Mouse (Mus musculus) megakaryocyte, adult 5-6 weeks (primary cell): ENCODE measurements around the gene Serpinb6a. TPM values are rescaled to one million over a fixed set of nuclear protein-coding genes. Genes with fewer than 3 reads are reported as not detected.

Source experiments
- ATAC-seq: 2 replicates; pipeline ENCODE4 v1.8.0; 2016; ENCODE audit warnings: mild to moderate bottlenecking, inconsistent platforms; ENCODE audit not compliant: poor library complexity, severe bottlenecking
- total RNA-seq, 2 experiments: library from RNA; stranded (forward) in 1 of 2; stranded (reverse) in 1 of 2; fragments of 153-499, 151-499 nt in 1 of 2; fragments of 221-1000, 200-1000 nt in 1 of 2; gene quantifications; 2 replicates each; pipeline versions ENCODE4 v1.2.3 to v1.2.4; 2015 to 2017

Serpinb6a gene
- total RNA-seq (2015) = 16.8 and 17.8 TPM in 2 replicates
- total RNA-seq (2017) = 19.6 and 19.8 TPM in 2 replicates

DNA sequence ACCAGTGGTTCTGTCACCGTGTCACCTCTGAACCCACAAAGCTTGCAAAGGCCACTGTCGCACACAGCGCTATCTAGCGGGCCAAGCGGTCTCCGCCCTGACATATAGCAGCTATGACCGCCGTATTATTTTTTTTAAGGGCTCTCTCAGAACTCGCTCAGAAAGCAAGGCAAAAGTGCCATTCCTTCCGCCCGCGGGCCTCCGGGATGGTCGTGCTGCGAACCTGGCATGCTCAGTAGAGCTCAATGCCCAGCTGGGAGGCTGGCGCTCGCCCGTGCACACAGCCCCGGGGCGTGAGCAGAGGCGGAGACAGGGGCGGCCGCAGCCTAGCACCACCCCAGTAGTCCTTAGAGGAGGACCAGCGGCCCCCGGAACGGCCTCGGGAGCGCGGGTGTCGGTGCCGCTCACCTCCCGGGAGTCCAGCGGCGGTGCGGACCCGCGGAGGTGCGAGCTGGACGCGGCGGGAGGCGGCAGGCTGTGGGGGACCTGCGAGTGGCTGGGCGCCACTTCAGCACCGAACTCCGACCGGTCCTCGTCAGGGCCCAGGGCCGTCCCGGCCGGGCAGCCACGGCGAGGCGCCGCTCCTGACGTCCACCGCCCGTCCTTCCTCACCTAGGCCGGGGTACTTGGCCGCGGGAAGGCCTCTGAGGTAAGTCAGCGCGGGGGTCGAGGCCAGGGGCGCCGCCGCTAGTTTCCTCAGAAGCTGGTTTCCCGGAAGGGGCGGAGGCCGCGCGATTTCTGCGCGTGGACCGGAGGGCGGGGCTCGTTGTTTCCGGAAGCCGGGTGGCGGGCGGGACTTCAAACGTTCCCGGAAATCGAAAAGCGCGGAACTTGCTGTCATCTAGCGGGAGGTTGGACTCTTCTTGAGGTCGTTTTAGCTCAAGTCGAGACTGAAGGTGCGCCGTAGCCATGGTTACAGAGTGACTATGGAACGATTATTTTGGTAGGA is at the start of gene Serpinb6a, which contains the start of gene Ripk1:
Gene Serpinb6a (minus strand): TSS at position 737 of the 949 bp plus-strand sequence.
Gene Ripk1 (plus strand): TSS at position 306 of the 949 bp plus-strand sequence.
- ATAC-seq = peak; percentile 86

DNA sequence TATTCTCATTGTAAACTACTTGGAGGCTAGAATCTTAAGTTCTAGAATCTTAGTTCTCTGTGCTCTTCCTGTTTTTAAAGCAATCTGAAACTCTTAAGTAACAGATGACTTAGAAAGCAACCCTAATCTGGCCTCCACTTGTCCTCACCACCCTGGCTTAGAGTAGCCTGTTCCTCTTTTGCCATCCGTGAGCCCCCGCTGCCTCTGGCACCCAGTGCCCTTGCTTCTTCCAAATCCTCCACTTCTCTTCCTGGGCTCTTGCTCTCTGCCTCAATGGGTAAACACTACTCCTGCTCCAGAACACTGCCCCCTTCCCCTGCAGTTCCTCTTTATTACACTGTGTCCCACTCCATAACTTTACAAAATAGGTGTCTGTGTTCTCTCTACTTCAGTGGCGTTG is 49.1 kb upstream of the Serpinb6a start:
- peak; percentile 85 for ATAC-seq

DNA sequence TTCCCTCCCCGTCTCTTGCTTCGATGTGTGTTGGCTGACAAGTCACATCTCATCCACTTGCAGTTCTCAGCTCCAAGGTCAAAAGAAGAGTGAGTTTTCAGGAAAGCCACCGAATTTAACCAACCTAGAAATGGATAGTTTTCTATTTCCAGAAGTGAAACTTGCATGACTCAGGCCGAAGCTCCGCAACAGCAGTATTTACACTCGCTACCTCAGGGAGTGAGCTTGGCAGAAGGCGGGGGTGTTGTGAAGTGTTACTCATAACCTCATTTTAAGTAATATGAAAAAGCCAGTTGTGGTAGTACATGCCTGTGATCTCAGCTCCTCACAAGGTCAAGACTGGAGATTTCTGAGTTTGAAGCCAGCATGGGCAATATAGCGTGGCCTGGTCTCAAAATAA is 47.9 kb upstream of the Serpinb6a start:
- peak; percentile 62 for ATAC-seq

GRCm38 (mm10) chr13:34047526-34047925 is 44.9 kb upstream of the Serpinb6a start:
- no peak for ATAC-seq

GRCm38 (mm10) chr13:34046421-34047012 is 43.9 kb upstream of the Serpinb6a start:
- peak; percentile 78 for ATAC-seq

- ATAC-seq = no peak
Measured at GRCm38 (mm10) chr13:34045511-34046249, 43.1 kb upstream of the Serpinb6a start.

DNA sequence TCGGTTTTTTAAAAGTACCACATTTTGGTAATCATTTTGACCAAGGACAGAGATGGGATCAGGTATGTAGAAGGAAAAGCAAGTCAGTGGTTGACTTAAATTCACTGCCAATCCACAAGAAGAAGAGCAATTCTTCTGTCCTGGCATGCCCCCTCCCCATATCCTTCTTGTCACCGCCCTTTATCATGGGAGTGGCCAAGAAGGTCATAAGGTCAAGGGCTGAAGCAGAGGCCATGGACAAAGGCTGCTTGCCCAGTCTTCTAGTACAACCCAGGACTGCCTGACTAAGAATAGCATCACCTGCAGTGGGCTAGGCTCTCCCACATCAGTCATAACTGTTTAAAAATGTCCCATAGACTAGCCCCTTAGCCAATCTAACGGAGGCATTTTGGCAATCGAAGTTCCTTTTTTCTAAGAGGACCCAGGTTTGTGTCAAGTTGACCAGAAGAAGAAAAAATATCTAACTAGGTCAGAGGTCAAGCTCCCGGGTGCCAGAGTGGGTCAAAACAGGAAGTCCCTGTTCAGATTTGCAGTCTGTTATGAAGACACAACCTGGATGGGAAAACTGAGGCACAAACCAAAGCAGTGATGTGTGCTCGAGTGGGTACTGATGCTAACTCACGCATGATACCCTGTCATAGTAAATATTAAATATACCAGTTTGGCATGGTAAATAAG is 41.3 kb upstream of the Serpinb6a start:
- peak; percentile 41 for ATAC-seq

- ATAC-seq = no peak
Measured at GRCm38 (mm10) chr13:34040091-34040490, 37.5 kb upstream of the Serpinb6a start.

- no peak for ATAC-seq
Measured at GRCm38 (mm10) chr13:34038901-34039341, 36.3 kb upstream of the Serpinb6a start.

DNA sequence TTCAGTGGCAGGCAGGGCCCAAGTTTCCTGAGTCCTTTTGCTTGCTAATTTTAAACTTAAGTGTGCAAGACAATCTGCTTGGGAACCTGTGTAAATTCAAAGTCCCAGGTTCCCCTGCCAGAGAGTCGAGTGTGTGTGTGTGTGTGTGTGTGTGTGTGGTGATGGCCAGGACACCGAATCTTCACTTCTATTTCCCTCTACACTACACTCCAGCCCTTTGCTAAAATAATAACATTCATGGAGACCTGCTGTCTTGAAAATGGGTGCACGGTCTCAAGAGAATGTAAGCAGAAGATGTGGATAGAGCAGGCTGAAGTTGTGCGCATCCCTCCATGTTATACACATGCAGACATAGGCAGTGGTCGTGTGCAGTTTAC is 35.5 kb upstream of the Serpinb6a start:
- ATAC-seq = 0 out of 2 replicates have a peak, but pooled peaks have one; percentile 1

- peak; percentile 95 for ATAC-seq
Measured at GRCm38 (mm10) chr13:34037172-34038055, 34.8 kb upstream of the Serpinb6a start, which contains the start of gene Bphl. Gene Bphl (plus strand): TSS chr13:34037597.

- ATAC-seq = no peak
Measured at GRCm38 (mm10) chr13:34036726-34037125, 34.1 kb upstream of the Serpinb6a start.

DNA sequence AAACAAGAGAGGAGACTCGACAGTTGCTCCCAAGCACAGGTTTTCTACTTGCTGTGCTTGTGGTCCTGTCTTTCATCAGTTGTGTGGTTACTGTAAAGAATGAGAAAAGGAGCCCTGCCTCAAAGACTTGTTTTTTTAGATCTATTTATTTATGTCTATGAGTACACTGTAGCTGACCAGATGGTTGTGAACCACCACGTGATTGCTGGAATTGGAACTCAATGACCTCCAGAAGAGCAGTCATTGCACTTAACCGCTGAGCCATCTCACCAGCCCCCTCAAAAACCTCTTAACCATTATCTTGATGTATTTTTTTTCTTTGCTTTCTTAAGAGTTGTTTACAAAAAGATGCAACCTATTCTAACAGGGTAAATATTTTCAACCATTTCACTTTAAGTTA is 32.8 kb upstream of the Serpinb6a start:
- ATAC-seq = no peak

DNA sequence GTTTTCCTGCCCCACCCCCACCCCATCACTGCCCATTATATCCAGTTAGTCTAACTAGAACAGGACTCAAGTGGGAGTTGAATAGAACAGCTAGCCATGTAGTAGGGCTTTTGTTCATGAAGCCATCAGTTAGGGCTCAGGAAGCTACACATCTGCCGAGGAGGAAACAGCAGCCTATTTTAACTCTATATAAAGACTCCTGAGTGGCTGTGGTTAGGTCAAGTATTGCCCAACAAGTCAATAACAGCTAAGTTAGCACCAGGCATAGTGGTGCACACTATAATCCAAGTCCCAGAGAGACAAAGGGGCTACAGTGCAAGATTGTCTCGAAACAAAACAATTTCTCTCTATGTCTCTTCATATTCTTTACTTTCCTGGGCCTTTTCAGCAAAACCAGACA is 29.4 kb upstream of the Serpinb6a start:
- peak; percentile 14; the same call in 1 of the 2 replicates for ATAC-seq

DNA sequence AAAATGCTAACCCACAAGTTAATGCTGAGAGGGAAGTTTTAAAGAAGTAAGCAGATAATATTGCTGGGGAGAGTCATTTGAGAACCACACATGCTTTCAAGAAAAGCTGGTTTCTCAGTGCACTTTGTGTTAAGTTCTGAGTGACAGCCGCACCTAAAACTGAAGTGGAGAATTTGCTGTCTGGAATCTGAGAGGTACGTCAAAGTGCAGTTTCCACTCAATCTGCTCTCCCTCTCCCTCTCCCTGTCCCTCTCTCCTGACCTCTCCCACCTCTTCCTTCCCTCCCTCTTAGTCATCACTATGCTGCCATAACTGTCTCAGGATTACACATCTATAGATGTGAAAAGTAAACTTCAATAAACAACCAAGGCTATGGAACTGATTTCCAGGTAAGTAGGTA is 19.4 kb upstream of the Serpinb6a start:
- ATAC-seq = no peak

DNA sequence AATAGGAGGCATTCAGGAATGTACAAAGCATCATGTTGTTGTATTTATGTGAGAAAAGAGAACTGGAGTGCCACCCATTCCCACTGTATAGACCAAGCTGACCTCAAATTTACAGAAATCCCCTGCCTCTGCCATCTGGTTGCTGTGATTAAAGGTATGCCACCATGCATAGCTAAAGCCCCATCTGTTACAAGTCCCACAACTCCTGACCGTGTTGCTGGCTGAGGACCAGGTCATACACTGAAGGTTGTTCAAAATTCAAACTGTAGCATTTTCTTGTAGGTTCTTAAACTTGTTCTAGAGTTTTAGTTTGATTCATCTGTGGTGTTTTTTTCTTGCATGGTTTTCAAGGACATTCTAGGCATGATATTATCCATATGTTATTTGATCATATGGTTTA is 15.9 kb upstream of the Serpinb6a start:
- ATAC-seq = no peak

DNA sequence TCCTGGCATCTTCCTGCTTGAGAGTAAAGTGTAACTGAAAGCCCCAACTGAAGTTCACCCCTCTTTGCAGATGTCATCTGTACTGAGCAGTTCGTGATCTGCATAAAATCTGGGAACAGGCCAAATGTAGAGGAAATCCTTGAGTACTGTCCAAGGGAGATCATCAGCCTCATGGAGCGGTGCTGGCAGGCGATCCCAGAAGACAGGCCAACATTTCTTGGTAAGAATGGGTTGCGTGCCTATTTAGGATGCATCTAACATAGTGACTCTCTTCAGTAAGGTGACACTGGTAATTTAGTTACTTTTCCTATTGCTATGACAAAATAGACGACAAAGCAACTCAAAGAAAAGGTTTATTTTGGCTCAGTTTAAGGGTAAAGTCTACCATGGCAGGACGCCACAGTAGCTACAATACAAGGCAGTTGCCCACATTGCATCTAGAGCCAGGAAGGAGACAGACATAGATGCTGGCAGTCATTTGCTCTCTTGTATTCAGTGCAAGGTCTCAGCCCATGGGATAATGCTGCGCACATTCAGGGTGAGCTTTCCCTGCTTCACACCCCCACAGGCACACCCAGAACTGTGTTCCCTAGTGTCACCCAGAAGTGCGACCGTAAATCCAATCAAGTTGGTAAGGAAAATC is 14.5 kb upstream of the Serpinb6a start:
- ATAC-seq = no peak

DNA sequence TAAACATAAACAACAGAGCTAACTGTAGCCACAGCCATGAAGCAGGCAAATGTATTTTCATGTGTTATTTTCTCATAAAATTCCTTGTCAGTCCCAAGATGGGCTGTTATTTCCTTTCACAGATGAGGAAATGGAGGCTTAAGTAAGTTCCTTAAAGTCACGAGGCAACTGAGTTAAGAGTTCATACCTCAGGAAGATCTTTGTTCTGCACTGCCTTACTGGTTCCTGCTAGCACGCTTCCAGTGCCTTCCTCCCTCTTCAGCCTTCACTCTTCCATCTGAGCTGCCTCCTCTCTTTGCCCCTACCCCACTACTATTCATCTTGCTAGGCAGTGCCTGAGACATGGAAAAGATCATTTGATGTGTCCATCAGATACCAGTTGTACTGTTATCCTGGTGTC is 4.6 kb upstream of the Serpinb6a start:
- ATAC-seq = peak; percentile 52

DNA sequence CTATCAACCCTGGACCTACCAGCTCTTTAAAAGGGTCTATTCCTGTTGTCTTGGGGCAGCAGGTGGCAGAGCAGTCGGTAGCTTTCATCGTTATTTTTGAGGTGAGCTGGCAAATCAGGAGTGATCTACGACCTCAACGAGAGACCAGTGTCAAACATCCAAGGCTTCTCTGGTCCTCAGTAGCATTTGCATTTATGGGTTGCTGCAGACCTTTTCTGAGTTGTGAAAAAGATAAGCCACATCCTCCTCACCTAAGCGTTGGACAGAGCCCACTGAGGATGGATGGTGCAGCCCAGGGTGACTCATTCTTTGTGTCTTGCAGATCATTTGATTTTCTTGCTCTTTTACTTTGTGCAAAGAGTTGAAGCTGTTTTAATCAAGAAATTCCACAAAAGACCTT is 464 bp upstream of the Serpinb6a start:
- ATAC-seq = peak; percentile 19; the same call in 1 of the 2 replicates
